Mouse (Mus musculus): ENCODE measurements around the gene Golga7b.

Gene Golga7b

GRCm38 (mm10) chr19:42305746-42306145, 58.4 kb downstream of the Golga7b start:
- DNase-seq = no peak

DNA sequence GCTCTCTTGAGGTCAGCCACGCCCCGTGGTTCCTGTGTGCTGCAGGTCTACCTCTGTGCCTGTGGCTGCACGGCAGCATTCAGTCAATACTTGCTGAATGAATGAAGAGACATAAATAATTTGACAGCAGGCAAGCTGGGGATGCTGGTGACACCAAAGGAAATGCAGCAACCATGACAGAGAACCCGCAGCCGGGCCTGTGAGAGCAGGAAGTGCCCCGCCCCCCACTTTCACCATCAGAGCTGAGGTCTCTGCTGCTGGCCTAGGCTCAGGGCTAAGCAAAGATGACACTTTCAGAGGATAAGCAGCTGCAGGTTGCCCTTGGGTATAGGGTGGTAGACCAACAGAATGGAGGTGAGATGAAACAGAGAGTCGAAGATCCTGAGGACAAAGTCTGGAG, 58.8 kb downstream of the Golga7b start:
- no peak for DNase-seq

GRCm38 (mm10) chr19:42307019-42307418, 59.6 kb downstream of the Golga7b start:
- no peak for DNase-seq

DNA sequence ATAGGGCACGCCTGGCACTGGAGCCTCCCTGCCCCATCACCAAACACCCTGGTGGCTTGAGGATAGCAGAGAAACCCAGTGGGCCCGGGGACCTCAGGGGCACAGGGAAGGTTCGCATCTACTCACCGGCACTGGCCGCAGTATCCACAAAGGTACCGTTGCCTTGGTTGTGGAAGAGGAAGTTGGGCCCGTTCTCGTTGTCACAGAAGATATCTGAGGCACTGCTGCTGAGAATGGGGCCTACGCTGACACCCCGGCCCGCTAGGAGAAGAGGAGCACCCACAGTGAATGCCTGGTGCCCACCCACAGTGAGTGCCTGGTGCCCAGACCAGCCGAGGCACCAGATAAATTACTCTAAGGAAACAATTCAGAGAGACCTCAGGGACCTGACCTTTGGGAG, 61.6 kb downstream of the Golga7b start:
- DNase-seq = no peak

DNA sequence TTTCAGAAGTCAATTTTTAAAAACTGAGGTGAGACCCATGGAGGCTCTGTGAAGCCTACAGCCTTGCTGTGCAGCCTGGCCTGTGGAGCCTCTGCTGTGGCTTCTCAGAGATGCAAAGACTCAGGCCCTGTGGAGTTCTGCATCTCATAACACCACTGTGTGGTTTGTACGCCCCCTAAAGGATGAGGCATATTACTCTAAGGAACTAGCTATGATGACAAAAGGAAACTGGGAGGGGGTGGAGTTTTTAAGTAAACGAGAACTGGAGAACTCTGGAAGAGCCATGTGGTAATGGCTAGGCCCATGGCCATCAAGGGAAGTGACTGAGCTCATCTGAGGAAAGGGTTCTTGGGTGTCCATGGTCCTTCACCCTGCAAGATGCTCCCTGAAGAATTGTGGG, 64.0 kb downstream of the Golga7b start:
- DNase-seq = no peak

DNA sequence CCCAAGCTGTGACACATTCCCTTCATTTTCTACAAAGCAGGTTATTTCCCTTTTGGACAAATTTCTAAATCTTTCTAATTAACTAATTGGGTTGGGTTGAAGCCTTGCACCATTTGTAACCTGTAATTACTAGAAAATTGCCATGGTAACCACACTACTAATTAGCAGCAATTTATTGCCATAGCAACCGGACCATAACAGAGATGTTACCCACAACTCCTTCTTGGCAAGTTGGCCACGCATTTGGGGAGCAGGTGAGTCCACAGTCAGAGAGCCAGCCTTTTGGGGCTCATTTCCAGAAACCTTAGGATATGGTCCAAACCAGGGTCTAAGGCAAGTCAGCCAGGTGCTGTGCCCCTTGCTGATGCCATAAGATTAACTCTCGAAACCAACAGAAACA, 64.8 kb downstream of the Golga7b start:
- DNase-seq = no peak

DNA sequence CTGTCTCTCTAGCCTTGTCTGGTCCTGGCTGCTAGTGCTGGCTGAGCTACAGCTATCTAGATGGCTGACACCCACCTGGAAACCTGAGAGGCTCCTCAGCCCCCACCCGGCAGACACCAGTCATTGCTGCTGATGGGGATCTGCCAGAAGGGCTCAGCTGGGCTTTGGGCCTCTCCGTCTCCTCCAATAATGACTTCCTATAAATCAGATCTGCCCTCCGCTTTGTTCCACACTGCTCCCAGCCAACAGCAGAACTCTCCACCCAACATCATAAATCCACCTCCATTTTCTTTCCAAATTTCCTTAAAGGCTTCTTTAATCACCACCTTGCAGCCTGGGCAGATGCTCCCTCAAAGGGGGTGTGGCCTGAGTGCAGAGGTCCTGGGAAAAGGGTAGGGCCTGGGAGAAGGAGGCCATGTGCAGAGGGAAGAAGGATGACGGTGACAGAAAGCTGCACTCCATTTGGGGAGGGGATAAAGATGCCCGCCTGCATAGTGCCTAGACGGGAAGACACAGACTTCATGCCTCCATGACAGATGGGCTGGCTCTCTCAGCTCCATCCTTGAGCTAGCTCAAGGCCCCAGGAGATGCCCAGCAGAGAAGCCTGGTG, 67.8 kb downstream of the Golga7b start:
- DNase-seq = no peak

DNA sequence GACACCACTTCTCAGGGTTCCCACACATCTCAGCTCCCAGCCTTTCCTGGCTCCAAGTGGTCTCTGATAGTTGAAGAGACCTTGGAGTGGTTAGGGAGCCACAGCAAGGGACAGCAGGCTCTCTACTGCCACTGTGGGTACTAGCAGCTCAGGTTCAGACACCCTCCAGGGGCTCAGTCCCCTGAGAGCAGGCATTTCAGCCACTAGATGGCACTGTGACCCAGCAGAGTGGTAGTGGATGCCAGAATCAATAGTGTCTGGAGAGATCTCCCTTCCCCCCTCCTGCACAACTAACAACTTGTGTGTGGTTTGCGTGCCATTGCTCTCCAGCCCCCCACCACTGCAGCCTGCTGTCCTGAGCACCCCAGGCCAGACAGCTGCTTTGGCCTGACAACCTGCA, 68.5 kb downstream of the Golga7b start:
- DNase-seq = peak; percentile 96

DNA sequence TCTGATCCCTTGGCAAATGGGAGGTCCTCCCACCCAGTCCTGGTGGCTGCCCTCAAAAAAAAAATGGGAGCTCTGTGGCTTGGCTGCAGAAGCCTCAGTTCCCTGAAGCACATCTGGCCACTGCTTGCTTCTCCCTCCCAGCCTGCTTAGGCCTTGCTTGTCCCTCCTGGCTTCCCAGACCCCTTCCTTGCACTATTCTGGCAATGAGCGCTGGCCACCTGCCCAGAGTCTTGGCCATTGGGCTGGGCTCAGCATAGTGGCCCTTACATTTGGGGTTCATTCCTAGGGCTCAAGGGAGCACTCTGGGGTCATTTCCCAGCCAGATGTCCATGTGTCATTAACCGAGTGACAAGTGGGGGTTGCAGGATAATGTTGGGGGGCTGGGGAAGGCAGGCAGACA, 69.2 kb downstream of the Golga7b start:
- DNase-seq = peak; percentile 77

DNA sequence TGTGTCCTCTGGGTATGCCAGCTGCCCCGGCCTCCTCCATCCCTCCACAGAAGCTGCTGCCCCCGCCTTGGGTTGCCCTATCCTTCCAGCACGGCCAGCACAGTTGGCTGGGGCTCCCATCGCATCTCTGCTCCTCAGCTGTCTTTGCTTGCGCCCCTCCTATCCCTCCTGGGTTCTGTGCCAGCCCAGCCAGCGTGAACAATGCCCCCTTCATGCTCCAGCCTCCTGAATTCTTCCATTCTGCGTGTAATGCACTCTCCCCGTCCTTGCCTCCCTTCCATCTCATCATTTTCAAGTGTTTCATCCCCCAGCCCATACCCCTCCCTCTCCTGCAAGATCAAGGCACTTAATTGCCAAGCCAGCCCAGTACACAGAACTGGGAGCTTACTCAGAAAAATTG, 69.6 kb downstream of the Golga7b start:
- peak; percentile 56 for DNase-seq

- peak; percentile 22 for DNase-seq
Measured at GRCm38 (mm10) chr19:42317648-42318425, 70.5 kb downstream of the Golga7b start.
